Mouse (Mus musculus): ENCODE results near the gene Vgll4. TPM values are rescaled to one million over a fixed set of nuclear protein-coding genes. Genes with fewer than 3 reads are reported as not detected.
"Not testable (repeated sequence)": the region's sequence is repeated elsewhere in the genome, so short reads cannot be mapped to it uniquely, and the experiment has no call there.

The Vgll4 gene
- polyA plus RNA-seq, 2 experiments from 2014 or later = 171 to 233 TPM

- ATAC-seq = peak; percentile 57
Measured at GRCm38 (mm10) chr6:114893427-114894209, 76.2 kb downstream of the Vgll4 start.

GRCm38 (mm10) chr6:114892363-114892762 is 77.4 kb downstream of the Vgll4 start:
- ATAC-seq = peak; percentile 63

GRCm38 (mm10) chr6:114891771-114892170 is 78.0 kb downstream of the Vgll4 start:
- no peak for ATAC-seq

- no peak for ATAC-seq
Measured at GRCm38 (mm10) chr6:114891272-114891671, 78.5 kb downstream of the Vgll4 start.

GRCm38 (mm10) chr6:114890411-114891115 is 79.2 kb downstream of the Vgll4 start:
- ATAC-seq = no peak

- ATAC-seq = not testable (repeated sequence)
Measured at GRCm38 (mm10) chr6:114889971-114890370, 79.8 kb downstream of the Vgll4 start.

- no peak for ATAC-seq
Measured at GRCm38 (mm10) chr6:114888922-114889321, 80.9 kb downstream of the Vgll4 start.

GRCm38 (mm10) chr6:114886504-114887361 is 83.1 kb downstream of the Vgll4 start:
- ATAC-seq = no peak

- ATAC-seq = no peak
Measured at GRCm38 (mm10) chr6:114886012-114886411, 83.8 kb downstream of the Vgll4 start.

GRCm38 (mm10) chr6:114885129-114885528 is 84.7 kb downstream of the Vgll4 start:
- no peak for ATAC-seq

- ATAC-seq = peak; percentile 53
Measured at GRCm38 (mm10) chr6:114883261-114883740, 86.5 kb downstream of the Vgll4 start.

- no peak for ATAC-seq
Measured at GRCm38 (mm10) chr6:114882675-114883074, 87.1 kb downstream of the Vgll4 start.

GRCm38 (mm10) chr6:114882212-114882611 is 87.6 kb downstream of the Vgll4 start:
- ATAC-seq = no peak

- ATAC-seq = no peak
Measured at GRCm38 (mm10) chr6:114880798-114881197, 89.0 kb downstream of the Vgll4 start.

GRCm38 (mm10) chr6:114878841-114879520 is 90.8 kb downstream of the Vgll4 start:
- ATAC-seq = no peak

GRCm38 (mm10) chr6:114876546-114876945 is 93.2 kb downstream of the Vgll4 start:
- no peak for ATAC-seq

GRCm38 (mm10) chr6:114876033-114876432 is 93.8 kb downstream of the Vgll4 start:
- no peak for ATAC-seq

- peak; percentile 81 for ATAC-seq
Measured at GRCm38 (mm10) chr6:114875018-114875558, 94.7 kb downstream of the Vgll4 start.

- peak; percentile 7 for ATAC-seq
Measured at GRCm38 (mm10) chr6:114874138-114874928, 95.5 kb downstream of the Vgll4 start.

- ATAC-seq = no peak
Measured at GRCm38 (mm10) chr6:114873808-114874137, 96.0 kb downstream of the Vgll4 start.

- ATAC-seq = no peak
Measured at GRCm38 (mm10) chr6:114871010-114871660, 98.7 kb downstream of the Vgll4 start.

Data from CD4-positive, CD25-positive, alpha-beta regulatory T cell, adult 4 months (primary cell).